Mouse (Mus musculus) limb, embryonic 11.5 days (tissue): ENCODE data around the gene Stk40. TPM values are rescaled to one million over a fixed set of nuclear protein-coding genes. Genes with fewer than 3 reads are reported as not detected.

Experiments
- ATAC-seq: fragments of 200-750 bp; cut with Nextera tagmentation; 2 replicates; pipeline ENCODE4 v1.8.0; 2017; ENCODE audit warnings: low read depth; ENCODE audit not compliant: insufficient number of reproducible peaks, low FRiP score, low TSS enrichment
- DNase-seq: peaks from one replicate; pipeline ENCODE4 v3.0.0-alpha.2; 2015; ENCODE audit warnings: low spot score
- H3K27ac ChIP-seq: fragments of 300-500 bp; sonication (generic); replicated peaks from 2 replicates; pipeline ENCODE4 v1.5.1; 2014; ENCODE audit warnings: low read depth, mild to moderate bottlenecking, low read length
- H3K27me3 ChIP-seq: fragments of 300-500 bp; sonication (generic); 2 replicates; pipeline ENCODE4 v1.6.1; 2014; ENCODE audit warnings: mild to moderate bottlenecking, low read length, mixed read lengths; ENCODE audit not compliant: control insufficient read depth, insufficient read depth
- H3K36me3 ChIP-seq: fragments of 300-500 bp; sonication (generic); 2 replicates; pipeline ENCODE4 v1.6.1; 2014; ENCODE audit warnings: mild to moderate bottlenecking, low read length, moderate library complexity, mixed read lengths; ENCODE audit not compliant: control insufficient read depth, insufficient read depth
- H3K4me1 ChIP-seq: fragments of 300-500 bp; sonication (generic); 2 replicates; pipeline ENCODE4 v1.6.1; 2014; ENCODE audit warnings: low read length, mixed read lengths; ENCODE audit not compliant: control insufficient read depth, insufficient read depth
- H3K4me2 ChIP-seq: fragments of 300-500 bp; sonication (generic); 2 replicates; pipeline ENCODE4 v1.6.1; 2014; ENCODE audit warnings: low read depth, mild to moderate bottlenecking, moderate library complexity; ENCODE audit not compliant: severe bottlenecking
- H3K4me3 ChIP-seq: fragments of 300-500 bp; sonication (generic); 2 replicates; pipeline ENCODE4 v1.5.1; 2014; ENCODE audit warnings: low read depth, low read length
- H3K9ac ChIP-seq: fragments of 300-500 bp; sonication (generic); 2 replicates; pipeline ENCODE4 v1.6.1; 2014; ENCODE audit warnings: mild to moderate bottlenecking, low read length
- H3K9me3 ChIP-seq: fragments of 300-500 bp; sonication (generic); 2 replicates; pipeline ENCODE4 v1.6.1; 2016; ENCODE audit warnings: low read length; ENCODE audit not compliant: control insufficient read depth
- WGBS: fragments of 180-500 bp; shearing (Covaris S2); extraction: QIAGEN DNeasy Blood & Tissue Kit; methylation state at CpG from one replicate; pipeline ENCODE4 v1.1.7; 2014; 5-methylcytosine and 5-hydroxymethylcytosine counted together
- polyA plus RNA-seq: library from polyadenylated mRNA; unstranded; fragments of >200 nt; fragmentation: Nextera tagmentation; extraction: Ambion mirVana; gene quantifications from 2 replicates; pipeline ENCODE4 v1.2.1, GENCODE M21; 2014

The Stk40 gene
- polyA plus RNA-seq, 1 experiment from 2014 or later = 27.8 TPM

DNA sequence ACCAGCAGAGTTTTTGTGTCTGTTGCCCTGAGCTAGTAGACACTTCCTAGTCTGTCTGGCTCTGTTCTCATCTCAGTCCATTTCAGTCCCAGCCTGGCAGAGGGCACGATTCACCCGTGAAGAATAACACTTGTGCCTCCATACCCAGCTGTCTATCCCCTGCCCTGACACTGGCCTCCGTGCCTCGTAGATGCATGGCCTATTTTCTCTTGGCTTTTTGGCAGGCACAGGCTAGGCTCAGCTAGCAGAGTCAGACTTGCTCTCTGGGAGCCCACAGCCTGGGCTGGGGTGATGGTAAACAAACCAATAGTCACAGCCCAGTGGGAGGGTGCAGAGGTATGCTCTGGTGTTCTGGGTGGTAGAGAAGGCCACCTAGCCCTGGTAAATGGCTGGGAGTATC lies 9.5 kb downstream of the Stk40 start:
- H3K4me1 ChIP-seq = peaks cover 25% of the 10 kb centered on the region
- 87% methylated on average over 4 of the region's 4 CpGs for WGBS
- H3K9me3 ChIP-seq = no peaks in the 10 kb centered on the region
- H3K27me3 ChIP-seq = no peaks in the 10 kb centered on the region
- no peak overlapping the region for H3K27ac ChIP-seq
- DNase-seq (no peak), ATAC-seq (no peak)
- H3K36me3 ChIP-seq = no peaks in the 10 kb centered on the region; the same call in 1 of the 2 replicates
- no peak overlapping the region for H3K4me3 ChIP-seq
- H3K4me2 ChIP-seq = no peak overlapping the region
- H3K9ac ChIP-seq = no peak overlapping the region

DNA sequence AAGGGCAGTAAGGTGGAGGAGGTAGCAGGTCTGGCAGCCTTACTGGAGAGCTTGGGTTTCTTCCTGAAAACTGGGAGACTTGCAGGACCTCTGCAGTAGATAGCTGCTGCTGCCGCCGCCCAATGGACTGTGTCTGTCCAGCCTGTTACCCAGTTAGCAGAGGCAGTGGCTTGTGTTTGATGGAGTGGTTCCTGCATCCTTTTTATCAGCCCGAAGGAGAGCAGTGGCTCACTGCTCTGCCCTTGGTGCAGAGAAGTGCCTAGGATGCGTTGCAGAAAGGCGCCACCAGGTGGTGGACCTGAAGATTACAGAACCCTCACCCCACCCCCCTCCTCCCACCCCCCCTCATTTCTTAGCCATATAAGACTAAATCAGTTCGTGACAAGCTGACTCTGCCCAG lies 10.2 kb downstream of the Stk40 start:
- H3K4me1 ChIP-seq = peaks cover 19% of the 10 kb centered on the region
- no peak overlapping the region for H3K9ac ChIP-seq
- H3K4me2 ChIP-seq = no peak overlapping the region
- WGBS = 16% methylated on average over 6 of the region's 6 CpGs
- H3K27me3 ChIP-seq = no peaks in the 10 kb centered on the region
- H3K36me3 ChIP-seq = no peaks in the 10 kb centered on the region; the same call in 1 of the 2 replicates
- ATAC-seq (no peak), DNase-seq (peak; percentile 64)
- H3K9me3 ChIP-seq = no peaks in the 10 kb centered on the region
- H3K4me3 ChIP-seq = no peak overlapping the region
- no peak overlapping the region for H3K27ac ChIP-seq

DNA sequence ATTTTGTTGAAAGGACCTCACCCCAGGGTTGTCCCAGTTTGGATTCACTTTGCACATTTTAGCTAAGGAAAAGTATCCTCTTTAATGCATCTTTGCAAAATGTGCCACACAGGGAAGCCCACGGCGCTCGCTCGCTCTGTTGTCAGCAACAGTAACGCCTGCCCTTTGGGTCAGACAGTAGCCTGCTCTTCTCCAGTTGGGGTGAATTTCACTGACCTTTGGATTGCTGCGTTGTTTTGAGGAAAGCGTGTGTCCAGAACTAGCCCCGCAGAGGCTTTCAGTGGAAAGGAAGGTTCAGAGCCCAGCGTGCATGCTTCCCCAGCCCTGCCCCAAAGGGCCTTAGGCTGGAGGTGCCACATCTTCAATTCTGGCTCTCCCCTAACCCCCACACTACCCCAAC lies 11.7 kb downstream of the Stk40 start:
- ATAC-seq = no peak
- H3K27me3 ChIP-seq = no peaks in the 10 kb centered on the region
- no peak overlapping the region for H3K4me3 ChIP-seq
- WGBS = 90% methylated on average over 9 of the region's 9 CpGs
- no peaks in the 10 kb centered on the region for H3K9me3 ChIP-seq
- DNase-seq = no peak
- no peaks in the 10 kb centered on the region; the same call in 1 of the 2 replicates for H3K36me3 ChIP-seq
- no peak overlapping the region for H3K27ac ChIP-seq
- H3K4me2 ChIP-seq = no peak overlapping the region
- no peak overlapping the region for H3K9ac ChIP-seq
- H3K4me1 ChIP-seq = peaks cover 12% of the 10 kb centered on the region

DNA sequence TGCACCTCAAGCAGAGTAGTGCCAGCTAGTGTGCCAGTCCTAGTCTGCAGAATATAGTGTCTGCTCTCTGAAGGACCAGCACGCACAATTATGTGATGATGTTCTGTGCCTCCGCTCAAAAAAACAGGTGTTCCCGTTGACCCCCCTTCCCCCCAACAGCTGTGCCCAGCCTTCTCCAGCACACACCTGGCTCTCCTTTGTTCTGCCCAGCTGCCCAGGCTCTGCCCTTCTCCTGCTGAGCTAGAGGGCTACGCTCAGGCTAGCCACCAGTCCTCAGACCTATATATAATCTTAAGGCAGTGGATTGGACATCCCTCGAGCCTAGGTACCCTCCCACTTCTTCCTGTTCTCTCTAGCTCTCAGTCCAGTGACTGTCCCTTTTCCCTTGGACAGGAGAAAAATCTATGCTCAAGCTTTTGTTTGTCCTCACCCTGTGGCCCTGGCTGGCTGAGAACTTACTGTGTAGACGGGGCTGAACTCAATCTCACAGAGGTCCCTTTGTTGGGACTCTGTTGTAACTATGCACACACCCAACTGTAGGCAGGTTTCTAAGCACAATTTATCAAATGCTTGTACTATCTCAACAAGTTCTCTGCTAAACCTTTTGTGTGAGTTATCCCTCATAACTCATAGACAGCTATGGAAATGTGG lies 12.2 kb downstream of the Stk40 start:
- Histone ChIP-seq H3K4me2 (no peak overlapping the region), H3K4me1 (peaks cover 6% of the 10 kb centered on the region), H3K9ac (no peak overlapping the region), H3K27ac (no peak overlapping the region), H3K27me3 (no peaks in the 10 kb centered on the region), H3K36me3 (no peaks in the 10 kb centered on the region; the same call in 1 of the 2 replicates), H3K9me3 (no peaks in the 10 kb centered on the region), H3K4me3 (no peak overlapping the region)
- WGBS = 76% methylated on average over 6 of the region's 6 CpGs
- DNase-seq = no peak
- no peak for ATAC-seq

DNA sequence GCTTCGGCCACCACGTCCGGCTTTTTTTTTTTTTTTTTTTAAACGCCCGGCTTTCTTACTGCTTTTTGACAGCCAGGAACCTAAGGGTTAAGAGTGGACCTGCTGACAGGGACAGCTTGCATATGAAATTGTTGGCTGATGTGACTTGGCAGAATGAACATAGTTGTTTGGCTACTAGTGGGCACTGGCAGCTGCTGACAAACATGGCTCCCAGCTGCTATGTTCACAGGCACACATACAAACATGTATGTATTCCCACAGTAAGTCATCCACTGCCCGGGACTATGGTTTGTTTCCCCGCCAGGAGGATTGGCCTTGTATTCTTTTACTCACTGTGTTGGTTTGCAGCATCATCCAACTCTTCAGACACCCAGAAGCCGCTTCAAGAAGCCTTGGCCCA lies 13.4 kb downstream of the Stk40 start:
- no peaks in the 10 kb centered on the region for H3K9me3 ChIP-seq
- no peaks in the 10 kb centered on the region; the same call in 1 of the 2 replicates for H3K36me3 ChIP-seq
- no peak overlapping the region for H3K4me2 ChIP-seq
- DNase-seq (no peak), ATAC-seq (no peak)
- 87% methylated on average over 8 of the region's 8 CpGs for WGBS
- no peak overlapping the region for H3K27ac ChIP-seq
- no peaks in the 10 kb centered on the region for H3K27me3 ChIP-seq
- no peak overlapping the region for H3K4me3 ChIP-seq
- 0 out of 2 replicates have a peak, but pooled peaks cover 3% of the 10 kb centered on the region for H3K4me1 ChIP-seq
- H3K9ac ChIP-seq = no peak overlapping the region

DNA sequence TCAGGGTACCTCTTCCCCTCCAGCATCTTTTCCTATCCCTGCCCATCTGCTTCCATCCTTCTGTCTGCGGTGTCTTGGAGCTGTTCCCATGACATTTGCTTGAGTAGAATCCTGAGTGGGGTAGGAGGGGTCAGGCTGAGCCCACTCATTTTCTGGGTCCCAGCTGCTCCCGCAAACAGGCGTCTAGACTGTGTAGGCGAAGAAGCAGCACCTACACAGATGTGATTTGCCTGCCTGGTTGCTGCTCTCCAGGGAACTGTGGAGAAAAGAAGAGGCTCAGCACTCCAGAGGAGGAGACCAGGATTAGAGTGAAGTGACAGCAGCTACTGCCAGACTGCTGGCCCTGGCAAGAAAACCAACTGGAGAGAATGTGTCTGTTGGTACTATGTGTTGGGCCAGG lies 14.9 kb downstream of the Stk40 start:
- Histone ChIP-seq H3K4me1 (0 out of 2 replicates have a peak, but pooled peaks cover 3% of the 10 kb centered on the region), H3K36me3 (no peaks in the 10 kb centered on the region; the same call in 1 of the 2 replicates), H3K27me3 (no peaks in the 10 kb centered on the region), H3K4me3 (no peak overlapping the region), H3K27ac (no peak overlapping the region), H3K4me2 (no peak overlapping the region), H3K9ac (no peak overlapping the region), H3K9me3 (no peaks in the 10 kb centered on the region)
- DNase-seq = no peak
- no peak for ATAC-seq
- 97% methylated on average over 4 of the region's 4 CpGs for WGBS

DNA sequence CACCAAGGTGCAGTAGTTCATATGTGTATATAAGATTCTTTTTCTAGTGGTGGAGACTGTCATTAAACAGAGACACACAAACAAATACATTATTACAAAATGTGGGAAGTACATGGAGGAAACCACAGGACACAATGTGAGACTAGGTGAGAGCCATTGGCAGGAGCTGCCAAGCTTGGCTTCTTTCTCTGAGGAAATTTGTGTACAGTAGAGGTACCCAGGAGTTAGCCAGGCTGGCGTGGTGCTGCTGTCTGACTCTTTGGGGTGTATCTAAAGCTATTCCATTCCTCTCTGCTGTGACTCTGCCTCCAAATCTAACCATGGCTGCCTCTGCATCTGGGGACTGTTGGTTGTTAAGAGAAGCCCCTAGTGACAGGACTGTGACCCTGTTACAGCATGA lies 15.3 kb downstream of the Stk40 start:
- no peaks in the 10 kb centered on the region for H3K27me3 ChIP-seq
- 0 out of 2 replicates have a peak, but pooled peaks cover 3% of the 10 kb centered on the region for H3K4me1 ChIP-seq
- H3K9ac ChIP-seq = no peak overlapping the region
- H3K36me3 ChIP-seq = no peaks in the 10 kb centered on the region; the same call in 1 of the 2 replicates
- DNase-seq = no peak
- ATAC-seq = no peak
- H3K4me3 ChIP-seq = no peak overlapping the region
- H3K9me3 ChIP-seq = no peaks in the 10 kb centered on the region
- WGBS = 87% methylated on average over 1 of the region's 1 CpGs
- H3K27ac ChIP-seq = no peak overlapping the region
- H3K4me2 ChIP-seq = no peak overlapping the region

DNA sequence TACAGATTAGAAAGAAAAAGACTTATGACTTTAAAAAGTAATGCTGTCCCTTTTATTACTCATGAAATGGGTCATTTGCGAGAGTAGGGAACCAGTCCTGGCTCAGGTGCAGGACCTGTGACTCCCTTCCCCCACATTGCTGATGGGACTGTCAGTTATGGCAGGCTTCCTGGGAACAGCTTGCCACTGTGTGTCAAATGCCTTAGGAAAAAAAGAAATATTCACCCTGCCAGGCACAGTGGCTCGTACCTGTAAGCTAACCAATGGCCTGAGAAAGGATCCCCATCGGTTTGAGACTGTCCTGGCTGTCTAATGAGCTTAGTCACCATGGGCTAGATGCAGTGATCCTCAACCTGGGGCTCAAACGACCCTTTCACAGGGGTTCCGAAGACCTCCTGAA lies 16.3 kb downstream of the Stk40 start:
- Histone ChIP-seq H3K4me2 (no peak overlapping the region), H3K9me3 (no peaks in the 10 kb centered on the region), H3K9ac (no peak overlapping the region), H3K27ac (no peak overlapping the region), H3K4me1 (0 out of 2 replicates have a peak, but pooled peaks cover 3% of the 10 kb centered on the region), H3K4me3 (no peak overlapping the region), H3K27me3 (no peaks in the 10 kb centered on the region), H3K36me3 (no peaks in the 10 kb centered on the region; the same call in 1 of the 2 replicates)
- ATAC-seq (no peak), DNase-seq (no peak)
- WGBS = 87% methylated on average over 5 of the region's 5 CpGs

DNA sequence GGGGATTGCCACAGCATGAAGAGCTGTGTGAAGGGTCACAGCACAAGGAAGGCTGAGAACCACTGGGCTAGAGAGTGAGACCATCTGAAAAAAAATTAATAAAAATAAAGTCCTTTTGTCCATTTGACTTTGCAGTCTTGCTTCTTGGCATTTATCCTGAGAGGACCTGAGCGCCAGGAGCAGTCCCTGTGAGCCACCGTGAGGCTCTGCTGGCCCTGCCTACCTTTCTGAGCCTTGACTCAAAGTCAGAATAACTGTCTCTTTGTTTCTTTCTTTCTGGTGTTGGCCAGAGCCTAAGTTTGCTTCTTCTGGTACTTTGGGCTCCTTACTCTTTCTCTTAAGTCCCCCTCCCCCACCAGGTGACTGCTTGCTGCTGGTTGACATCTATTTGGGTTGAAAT lies 16.7 kb downstream of the Stk40 start:
- H3K9ac ChIP-seq = no peak overlapping the region
- no peaks in the 10 kb centered on the region for H3K27me3 ChIP-seq
- DNase-seq = no peak
- H3K4me1 ChIP-seq = 0 out of 2 replicates have a peak, but pooled peaks cover under 1% of the 10 kb centered on the region
- H3K36me3 ChIP-seq = no peaks in the 10 kb centered on the region; the same call in 1 of the 2 replicates
- H3K4me3 ChIP-seq = no peak overlapping the region
- WGBS = 92% methylated on average over 2 of the region's 2 CpGs
- no peak for ATAC-seq
- no peaks in the 10 kb centered on the region for H3K9me3 ChIP-seq
- H3K4me2 ChIP-seq = no peak overlapping the region
- no peak overlapping the region for H3K27ac ChIP-seq
